Mouse (Mus musculus) MEL (cell line): Measurements from ENCODE around the gene Swt1. TPM values are rescaled to one million over a fixed set of nuclear protein-coding genes. Genes with fewer than 3 reads are reported as not detected.
A peak's percentile ranks its signal among the peaks of the same experiment; 100 is the strongest.

Experiments used
- DNase-seq: peaks from one replicate; pipeline ENCODE4 v3.0.0; 2011; ENCODE audit warnings: low read depth, low spot score
- H3K27ac ChIP-seq: 2 replicates; pipeline ENCODE4 v1.5.1; 2012; ENCODE audit warnings: low read depth, mild to moderate bottlenecking, control low read depth, low read length, moderate library complexity; ENCODE audit not compliant: control insufficient read depth
- H3K27me3 ChIP-seq, 2 experiments: fragments of 150-350 bp in 1 of 2; sonication (generic) in 1 of 2; 2 replicates each; pipeline ENCODE4 v1.6.1; 2012; ENCODE audit warnings: low read length in 2 of 2, mild to moderate bottlenecking in 2 of 2, improper control_type of control experiment in 1 of 2, moderate library complexity in 1 of 2; ENCODE audit not compliant: insufficient read depth in 2 of 2, control insufficient read depth in 1 of 2
- H3K36me3 ChIP-seq, 2 experiments: 2 replicates each; pipeline ENCODE4 v1.6.1; 2012 to 2014; ENCODE audit warnings: low read length in 2 of 2, improper control_type of control experiment in 1 of 2, inconsistent platforms in 1 of 2, mild to moderate bottlenecking in 1 of 2; ENCODE audit not compliant: insufficient read depth in 2 of 2, control insufficient read depth in 1 of 2
- H3K4me1 ChIP-seq, 2 experiments: fragments of 150-350 bp in 1 of 2; sonication (generic) in 1 of 2; 2 replicates each; pipeline ENCODE4 v1.6.1; 2012; ENCODE audit warnings: low read length in 2 of 2, improper control_type of control experiment in 1 of 2, mild to moderate bottlenecking in 1 of 2; ENCODE audit not compliant: insufficient read depth in 2 of 2, control insufficient read depth in 1 of 2
- H3K4me3 ChIP-seq, 2 experiments: fragments of 150-350 bp in 1 of 2; sonication (generic) in 1 of 2; 2 replicates each; pipeline ENCODE4 v1.5.1; 2012; ENCODE audit warnings: low read depth in 2 of 2, low read length in 2 of 2, mild to moderate bottlenecking in 2 of 2, moderate library complexity in 2 of 2, control low read depth in 1 of 2, improper control_type of control experiment in 1 of 2; ENCODE audit not compliant: control insufficient read depth in 1 of 2, insufficient read depth in 1 of 2
- H3K79me2 ChIP-seq: 2 replicates; pipeline ENCODE4 v1.6.1; 2012; ENCODE audit warnings: mild to moderate bottlenecking, low read length, moderate library complexity; ENCODE audit not compliant: control insufficient read depth, poor library complexity, insufficient read depth
- H3K9ac ChIP-seq: 2 replicates; pipeline ENCODE4 v1.6.1; 2012; ENCODE audit warnings: low read depth, mild to moderate bottlenecking, control low read depth, low read length, moderate library complexity; ENCODE audit not compliant: control insufficient read depth, poor library complexity, severe bottlenecking
- H3K9me3 ChIP-seq: fragments of 150-350 bp; sonication (generic); replicated peaks from 2 replicates; pipeline ENCODE4 v1.6.1; 2012; ENCODE audit warnings: mild to moderate bottlenecking, low read length, improper control_type of control experiment, moderate library complexity; ENCODE audit not compliant: insufficient read depth
- BHLHE40 ChIP-seq: IDR thresholded peaks from 2 replicates; pipeline ENCODE4 v1.6.1; 2012; ENCODE audit warnings: low read depth, mild to moderate bottlenecking, inconsistent platforms, low read length, improper control_type of control experiment, borderline replicate concordance
- CHD1 ChIP-seq: IDR thresholded peaks from 2 replicates; pipeline ENCODE4 v1.6.1; 2012; ENCODE audit warnings: low read depth, mild to moderate bottlenecking, inconsistent platforms, low read length, improper control_type of control experiment
- CHD2 ChIP-seq: IDR thresholded peaks from 2 replicates; pipeline ENCODE4 v1.6.1; 2011; ENCODE audit warnings: low read length, improper control_type of control experiment
- CTCF ChIP-seq, 3 experiments: IDR thresholded peaks in 2 of 3; conservative IDR thresholded peaks in 1 of 3; 2 replicates each; pipeline ENCODE4 v1.5.1; 2011 to 2012; ENCODE audit warnings: low read length in 3 of 3, low read depth in 2 of 3, mild to moderate bottlenecking in 2 of 3, improper control_type of control experiment in 1 of 3, inconsistent platforms in 1 of 3, mixed read lengths in 1 of 3, moderate library complexity in 1 of 3; ENCODE audit not compliant: control insufficient read depth in 1 of 3, insufficient read depth in 1 of 3, poor library complexity in 1 of 3, severe bottlenecking in 1 of 3
- E2F4 ChIP-seq: IDR thresholded peaks from 2 replicates; pipeline ENCODE4 v1.6.1; 2011; ENCODE audit warnings: low read depth, low read length, improper control_type of control experiment, borderline replicate concordance
- ELF1 ChIP-seq: IDR thresholded peaks from 2 replicates; pipeline ENCODE4 v1.6.1; 2014; ENCODE audit warnings: low read depth, mild to moderate bottlenecking, inconsistent platforms, low read length, improper control_type of control experiment, moderate library complexity
- EP300 ChIP-seq, 2 experiments: IDR thresholded peaks; 2 replicates each; pipeline ENCODE4 v1.6.1; 2011; ENCODE audit warnings: improper control_type of control experiment in 2 of 2, low read length in 2 of 2, low read depth in 1 of 2, mild to moderate bottlenecking in 1 of 2
- ETS1 ChIP-seq: IDR thresholded peaks from 2 replicates; pipeline ENCODE4 v1.6.1; 2012; ENCODE audit warnings: low read depth, mild to moderate bottlenecking, inconsistent platforms, low read length, improper control_type of control experiment, moderate library complexity
- GABPA ChIP-seq: IDR thresholded peaks from 2 replicates; pipeline ENCODE4 v1.6.1; 2012; ENCODE audit warnings: low read depth, mild to moderate bottlenecking, inconsistent platforms, low read length, improper control_type of control experiment, moderate library complexity
- GATA1 ChIP-seq: IDR thresholded peaks from 2 replicates; pipeline ENCODE4 v1.6.1; 2011; ENCODE audit warnings: low read depth, low read length, improper control_type of control experiment
- HCFC1 ChIP-seq: IDR thresholded peaks from 2 replicates; pipeline ENCODE4 v1.6.1; 2012; ENCODE audit warnings: low read depth, mild to moderate bottlenecking, inconsistent platforms, low read length, improper control_type of control experiment, moderate library complexity
- JUND ChIP-seq: IDR thresholded peaks from 2 replicates; pipeline ENCODE4 v1.6.1; 2011; ENCODE audit warnings: low read depth, mild to moderate bottlenecking, improper control_type of control experiment, low read length
- KAT2A ChIP-seq: conservative IDR thresholded peaks from 2 replicates; pipeline ENCODE4 v1.6.1; 2012; ENCODE audit warnings: low read depth, low read length, improper control_type of control experiment, inconsistent platforms
- MAFK ChIP-seq: IDR thresholded peaks from 2 replicates; pipeline ENCODE4 v1.6.1; 2011; ENCODE audit warnings: low read depth, mild to moderate bottlenecking, low read length, improper control_type of control experiment, borderline replicate concordance
- MAX ChIP-seq: IDR thresholded peaks from 2 replicates; pipeline ENCODE4 v1.6.1; 2011; ENCODE audit warnings: low read length, improper control_type of control experiment
- MAZ ChIP-seq: IDR thresholded peaks from 2 replicates; pipeline ENCODE4 v1.6.1; 2012; ENCODE audit warnings: low read depth, mild to moderate bottlenecking, inconsistent platforms, low read length, improper control_type of control experiment
- MEF2A ChIP-seq: IDR thresholded peaks from 2 replicates; pipeline ENCODE4 v1.6.1; 2014; ENCODE audit warnings: low read depth, mild to moderate bottlenecking, inconsistent platforms, low read length, improper control_type of control experiment; ENCODE audit not compliant: poor library complexity, insufficient replicate concordance, severe bottlenecking; ENCODE audit errors: extremely low read depth
- MXI1 ChIP-seq: IDR thresholded peaks from 2 replicates; pipeline ENCODE4 v1.6.1; 2011; ENCODE audit warnings: mild to moderate bottlenecking, low read depth, low read length, improper control_type of control experiment
- MYB ChIP-seq: IDR thresholded peaks from 2 replicates; pipeline ENCODE4 v1.6.1; 2011; ENCODE audit warnings: mild to moderate bottlenecking, low read depth, low read length, improper control_type of control experiment
- MYC ChIP-seq: IDR thresholded peaks from 2 replicates; pipeline ENCODE4 v1.6.1; 2011; ENCODE audit warnings: low read depth, mild to moderate bottlenecking, low read length, improper control_type of control experiment, moderate library complexity
- NELFE ChIP-seq: IDR thresholded peaks from 2 replicates; pipeline ENCODE4 v1.6.1; 2011; ENCODE audit warnings: low read depth, low read length, improper control_type of control experiment
- NRF1 ChIP-seq: IDR thresholded peaks from 2 replicates; pipeline ENCODE4 v1.6.1; 2014; ENCODE audit warnings: low read depth, mild to moderate bottlenecking, inconsistent platforms, low read length, improper control_type of control experiment, moderate library complexity; ENCODE audit not compliant: poor library complexity, insufficient read depth, severe bottlenecking
- POLR2A ChIP-seq, 2 experiments: IDR thresholded peaks; 2 replicates each; pipeline ENCODE4 v1.6.1; 2011 to 2012; ENCODE audit warnings: low read length in 2 of 2, mild to moderate bottlenecking in 2 of 2, control low read depth in 1 of 2, improper control_type of control experiment in 1 of 2, low read depth in 1 of 2, moderate library complexity in 1 of 2; ENCODE audit not compliant: control insufficient read depth in 1 of 2, insufficient read depth in 1 of 2, poor library complexity in 1 of 2
- POLR2AphosphoS2 ChIP-seq: IDR thresholded peaks from 2 replicates; pipeline ENCODE4 v1.6.1; 2011; ENCODE audit warnings: low read length, improper control_type of control experiment
- RAD21 ChIP-seq: IDR thresholded peaks from 2 replicates; pipeline ENCODE4 v1.6.1; 2011; ENCODE audit warnings: mild to moderate bottlenecking, low read depth, low read length, improper control_type of control experiment
- RCOR1 ChIP-seq: IDR thresholded peaks from 2 replicates; pipeline ENCODE4 v1.6.1; 2012; ENCODE audit warnings: low read depth, mild to moderate bottlenecking, inconsistent platforms, low read length, improper control_type of control experiment
- SIN3A ChIP-seq: IDR thresholded peaks from 2 replicates; pipeline ENCODE4 v1.6.1; 2012; ENCODE audit warnings: low read length, improper control_type of control experiment, inconsistent platforms
- SMC3 ChIP-seq: IDR thresholded peaks from 2 replicates; pipeline ENCODE4 v1.6.1; 2011; ENCODE audit warnings: low read depth, low read length, improper control_type of control experiment
- TAL1 ChIP-seq: IDR thresholded peaks from 2 replicates; pipeline ENCODE4 v1.6.1; 2012; ENCODE audit warnings: mild to moderate bottlenecking, inconsistent platforms, low read length, moderate library complexity, mixed read lengths
- TBP ChIP-seq: IDR thresholded peaks from 2 replicates; pipeline ENCODE4 v1.8.0; 2011; ENCODE audit warnings: low read depth, low read length, improper control_type of control experiment
- TCF12 ChIP-seq: IDR thresholded peaks from 2 replicates; pipeline ENCODE4 v1.6.1; 2014; ENCODE audit warnings: low read depth, mild to moderate bottlenecking, inconsistent platforms, low read length, improper control_type of control experiment, moderate library complexity
- UBTF ChIP-seq: IDR thresholded peaks from 2 replicates; pipeline ENCODE4 v1.6.1; 2012; ENCODE audit warnings: low read depth, mild to moderate bottlenecking, inconsistent platforms, low read length, improper control_type of control experiment, moderate library complexity, borderline replicate concordance; ENCODE audit not compliant: insufficient read depth
- USF1 ChIP-seq: IDR thresholded peaks from 2 replicates; pipeline ENCODE4 v1.6.1; 2014; ENCODE audit warnings: low read depth, mild to moderate bottlenecking, inconsistent platforms, low read length, improper control_type of control experiment, moderate library complexity
- USF2 ChIP-seq, 2 experiments: IDR thresholded peaks; 2 replicates each; pipeline ENCODE4 v1.6.1; 2011 to 2012; ENCODE audit warnings: improper control_type of control experiment in 2 of 2, low read length in 2 of 2, borderline replicate concordance in 1 of 2, inconsistent platforms in 1 of 2, low read depth in 1 of 2, mild to moderate bottlenecking in 1 of 2; ENCODE audit not compliant: insufficient read depth in 1 of 2
- ZC3H11A ChIP-seq: IDR thresholded peaks from 2 replicates; pipeline ENCODE4 v1.6.1; 2012; ENCODE audit warnings: low read depth, mild to moderate bottlenecking, inconsistent platforms, low read length, improper control_type of control experiment
- ZKSCAN1 ChIP-seq: IDR thresholded peaks from 2 replicates; pipeline ENCODE4 v1.6.1; 2012; ENCODE audit warnings: low read depth, mild to moderate bottlenecking, inconsistent platforms, low read length, improper control_type of control experiment, moderate library complexity
- ZMIZ1 ChIP-seq: IDR thresholded peaks from 2 replicates; pipeline ENCODE4 v1.6.1; 2012; ENCODE audit warnings: low read depth, mild to moderate bottlenecking, inconsistent platforms, low read length, improper control_type of control experiment, moderate library complexity
- ZNF384 ChIP-seq: IDR thresholded peaks from 2 replicates; pipeline ENCODE4 v1.6.1; 2012; ENCODE audit warnings: low read depth, mild to moderate bottlenecking, inconsistent platforms, low read length, improper control_type of control experiment
- polyA plus RNA-seq, 2 experiments: library from polyadenylated mRNA; stranded (reverse) in 1 of 2; unstranded in 1 of 2; fragments of >175 nt in 1 of 2; fragments of >200 nt in 1 of 2; gene quantifications; 2 replicates each; pipeline versions ENCODE4 v1.2.1 to v1.2.4; 2012; ENCODE audit warnings: low replicate concordance in 2 of 2, low read depth in 1 of 2; ENCODE audit not compliant: insufficient read length in 2 of 2, insufficient read depth in 1 of 2, missing spikeins in 1 of 2
- total RNA-seq: library from RNA; depleted of rRNA; stranded (reverse); fragments of 300-350 nt; gene quantifications from 2 replicates; pipeline ENCODE4 v1.2.3, GENCODE M21; 2012

Gene Swt1
- total and polyA plus RNA-seq, 3 experiments = 13.5 to 13.7 TPM; not detected in 1

- no peaks in the 10 kb centered on the region for H3K27me3 ChIP-seq
- H3K79me2 ChIP-seq = peaks cover 52% of the 10 kb centered on the region
- H3K4me3 ChIP-seq = peak overlapping the region; percentile 88 to 92
- no peaks in the 10 kb centered on the region for H3K9me3 ChIP-seq
- peak overlapping the region; percentile 47 for H3K27ac ChIP-seq
- H3K4me1 ChIP-seq = peaks cover 7 to 17% of the 10 kb centered on the region in 2 experiments; a peak in 3 of 4 replicates
- DNase-seq = peak; percentile 67
- peak overlapping the region; percentile 98 for H3K9ac ChIP-seq
- H3K36me3 ChIP-seq = peaks cover 22 to 23% of the 10 kb centered on the region in 2 experiments
- TF ChIP-seq UBTF (no peak), ZNF384 (0 out of 2 replicates have a peak, but pooled peaks have one; percentile 47), TCF12 (peak; percentile 51; the same call in 1 of the 2 replicates), JUND (no peak), GATA1 (peak; percentile 60), RAD21 (no peak), NELFE (no peak), MAX (no peak), POLR2A (IDR thresholded peaks at IDR 0.05; ENCODE audit: control insufficient read depth in 1 of 2, insufficient read depth in 1 of 2, low read depth in 1 of 2, low read length in 2 of 2, poor library complexity in 1 of 2) (no peak), SMC3 (no peak), BHLHE40 (no peak), NRF1 (no peak), ETS1 (no peak; the same call in 1 of the 2 replicates), RCOR1 (peak; percentile 62; the same call in 1 of the 2 replicates), TBP (no peak), USF2 (IDR thresholded peaks at IDR 0.05; ENCODE audit: borderline replicate concordance in 1 of 2, insufficient read depth in 1 of 2, low read depth in 1 of 2, low read length in 2 of 2) (no peak), SIN3A (peak; percentile 73), TAL1 (peak; percentile 50), KAT2A (no peak), MYB (no peak), USF1 (no peak), CHD1 (no peak), MXI1 (peak; percentile 80), MAFK (no peak), MEF2A (no peak), ZMIZ1 (no peak), ZC3H11A (no peak), CHD2 (no peak), GABPA (no peak), MYC (peak; percentile 65), HCFC1 (no peak), ZKSCAN1 (no peak), E2F4 (no peak), CTCF (IDR thresholded peaks at IDR 0.05 in 2 of 3, conservative IDR thresholded peaks at IDR 0.05 in 1 of 3; ENCODE audit: control insufficient read depth in 1 of 3, insufficient read depth in 1 of 3, low read depth in 2 of 3, low read length in 3 of 3, poor library complexity in 1 of 3, severe bottlenecking in 1 of 3) (no peak), POLR2AphosphoS2 (no peak), ELF1 (no peak), MAZ (no peak), EP300 (IDR thresholded peaks at IDR 0.05; ENCODE audit: low read depth in 1 of 2, low read length in 2 of 2) (peak in 1 of 2 experiments; percentile 60; a peak in 2 of 4 replicates)
Measured at GRCm38 (mm10) chr1:151346681-151347127, 81.6 kb downstream of the Swt1 start.
